16 mouse cellular contexts compared by ENCODE assay signal in the genomic region with DNA sequence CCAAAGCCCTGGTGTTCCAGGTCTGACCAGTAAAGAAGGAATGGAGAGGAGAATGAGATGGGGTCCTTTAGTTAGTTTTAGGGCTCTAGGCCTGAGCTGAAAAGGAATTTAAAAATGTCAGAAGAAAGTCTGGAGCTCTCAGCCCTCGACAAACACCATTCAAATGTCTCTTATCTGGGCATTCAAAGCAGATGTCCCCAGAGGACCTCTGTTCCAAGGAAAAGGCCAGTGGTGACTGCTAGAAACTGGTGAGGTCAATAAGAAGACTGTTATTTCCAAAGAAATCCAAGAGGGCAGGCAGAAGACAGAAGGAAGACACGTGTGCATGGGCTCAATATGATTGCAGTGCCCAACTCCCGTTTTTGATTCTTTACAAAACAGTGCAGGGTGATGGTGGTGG.
"Had no signal": no experiment of that assay in that cellular context is flagged by ENCODE, and none has a peak within 500 bp of the region (broad histone marks: within the 10 kb centered on the region; RNA-seq: fewer than 3 reads in every experiment).

No protein-coding gene starts in this region.

- H3K36me3 ChIP-seq: neural tube, embryonic 13.5 days; neural tube, embryonic 15.5 days; stomach, embryonic 15.5 days had no signal

- H3K9me3 ChIP-seq: neural tube, embryonic 13.5 days; neural tube, embryonic 15.5 days; stomach, embryonic 15.5 days had no signal

- DNase-seq: retina, postnatal 1 day; right cerebral cortex, adult 18-20 months; right cerebral cortex, postnatal 14 days; right cerebral cortex, postnatal 25 days; right cerebral cortex, postnatal 4 days; spleen, adult 18-20 months; thymus, adult 18-20 months; thymus, adult 2 months; thymus, postnatal 14 days; thymus, postnatal 25 days; thymus, postnatal 36 days; thymus, postnatal 4 days had no signal

- H3K4me1 ChIP-seq: neural tube, embryonic 15.5 days had no signal

- H3K4me2 ChIP-seq: neural tube, embryonic 13.5 days; neural tube, embryonic 15.5 days; stomach, embryonic 15.5 days had no signal

- H3K4me3 ChIP-seq: neural tube, embryonic 13.5 days; neural tube, embryonic 15.5 days; stomach, embryonic 15.5 days had no signal

- H3K27me3 ChIP-seq: neural tube, embryonic 13.5 days; neural tube, embryonic 15.5 days; stomach, embryonic 15.5 days had no signal

- H3K27ac ChIP-seq: neural tube, embryonic 13.5 days; neural tube, embryonic 15.5 days; stomach, embryonic 15.5 days; stomach, postnatal 0 days had no signal

- H3K9ac ChIP-seq: neural tube, embryonic 13.5 days; neural tube, embryonic 15.5 days; stomach, embryonic 15.5 days had no signal
